Mouse (Mus musculus): Measurements from ENCODE around the gene Hsdl2.

Gene Hsdl2

DNA sequence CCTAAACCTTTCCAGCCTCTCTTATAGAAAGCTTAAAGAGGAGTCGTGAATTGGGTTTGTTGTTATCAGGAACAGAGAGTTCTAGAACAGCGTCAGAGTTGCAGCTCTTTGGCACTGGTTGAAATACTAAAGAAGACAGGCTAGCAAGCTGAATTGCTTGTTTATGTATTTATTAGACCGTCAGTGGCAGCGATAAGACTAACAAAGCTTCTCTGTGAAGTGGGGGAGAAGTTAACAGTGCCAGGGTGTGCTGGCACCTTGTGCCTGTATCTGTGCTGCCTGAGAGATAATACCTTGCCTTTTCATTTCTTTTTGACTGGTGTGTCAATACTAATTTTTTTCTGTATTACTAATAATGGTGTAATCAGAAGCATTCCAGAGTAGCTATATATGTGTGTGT is 46.9 kb downstream of the Hsdl2 start:
- peak; percentile 50 for DNase-seq

DNA sequence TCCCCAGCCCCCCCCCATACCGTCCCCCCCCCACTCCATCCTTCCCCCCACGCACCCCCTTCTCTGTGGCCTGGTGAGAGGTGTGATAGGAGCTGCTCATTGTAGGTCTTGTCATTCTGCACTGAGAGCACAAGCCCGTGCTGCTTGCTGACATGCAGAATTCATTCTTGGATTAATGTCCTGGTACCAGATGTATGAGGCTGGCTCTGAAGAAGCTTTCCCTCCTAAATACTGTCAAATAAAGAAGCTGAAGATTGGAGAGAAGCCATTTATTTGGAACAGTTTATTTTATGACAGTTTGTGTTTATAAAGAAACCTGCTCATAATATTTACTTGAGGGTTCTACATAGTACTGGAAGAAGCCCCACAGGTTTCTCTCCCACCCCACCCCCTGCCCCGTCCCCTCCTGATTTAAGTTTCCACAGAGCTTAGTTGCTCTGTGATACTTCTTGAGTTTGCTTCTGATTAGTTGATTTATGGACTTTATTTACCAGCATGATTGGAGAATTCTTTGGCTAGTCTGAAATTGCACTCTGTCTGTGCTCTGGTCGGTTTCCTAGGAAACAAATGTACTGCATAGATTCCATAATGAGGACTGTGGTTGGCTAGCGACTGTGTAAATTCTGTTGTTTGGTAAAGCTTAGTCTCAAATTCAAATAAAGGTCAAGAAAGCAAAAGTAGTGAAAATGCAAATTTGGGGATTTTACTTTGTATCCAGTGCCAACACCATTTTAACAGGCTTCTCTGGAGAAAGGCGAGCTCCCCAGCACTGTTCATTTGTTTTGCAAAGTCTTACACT is 47.9 kb downstream of the Hsdl2 start:
- DNase-seq: peak; percentile 34

DNA sequence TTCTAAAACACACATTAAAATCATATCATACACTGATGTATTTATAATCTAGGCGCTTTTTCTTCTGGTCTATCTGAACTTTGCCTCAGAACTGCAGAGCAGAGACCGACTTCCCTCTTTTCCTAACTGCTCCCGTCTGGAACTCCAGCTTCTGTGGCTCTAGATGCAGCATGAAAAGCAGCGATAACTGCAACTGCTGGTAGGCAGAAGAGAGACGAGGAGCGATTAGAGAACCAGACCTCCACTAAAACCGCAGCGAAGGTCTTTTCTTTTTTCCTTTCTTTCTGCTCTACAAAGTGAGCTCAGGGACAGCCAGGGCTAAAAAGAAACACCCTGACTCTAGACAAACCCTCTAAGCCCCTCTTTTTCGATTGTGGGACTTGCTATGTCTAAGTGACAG is 48.8 kb downstream of the Hsdl2 start:
- DNase-seq: peak; percentile 9

DNA sequence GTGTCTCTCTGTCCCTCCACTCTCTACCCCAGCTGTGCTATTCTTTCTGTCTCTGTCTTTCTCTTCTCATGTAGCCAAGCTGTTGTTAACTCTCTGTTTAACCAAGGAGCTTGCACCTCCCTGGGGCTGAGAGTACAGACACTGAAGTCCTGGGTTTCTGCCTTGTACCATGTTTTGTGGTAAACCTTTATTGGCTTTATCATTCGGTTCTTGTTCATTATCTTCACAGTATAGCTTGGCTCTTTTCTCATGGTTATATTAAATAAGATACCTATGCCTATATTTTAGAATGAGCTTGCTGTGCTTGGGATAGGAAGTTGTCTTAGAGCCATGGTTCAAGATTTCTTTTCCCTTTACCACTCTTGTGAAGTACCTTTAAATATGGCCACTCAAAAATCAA is 53.2 kb downstream of the Hsdl2 start:
- DNase-seq: peak; percentile 37

DNA sequence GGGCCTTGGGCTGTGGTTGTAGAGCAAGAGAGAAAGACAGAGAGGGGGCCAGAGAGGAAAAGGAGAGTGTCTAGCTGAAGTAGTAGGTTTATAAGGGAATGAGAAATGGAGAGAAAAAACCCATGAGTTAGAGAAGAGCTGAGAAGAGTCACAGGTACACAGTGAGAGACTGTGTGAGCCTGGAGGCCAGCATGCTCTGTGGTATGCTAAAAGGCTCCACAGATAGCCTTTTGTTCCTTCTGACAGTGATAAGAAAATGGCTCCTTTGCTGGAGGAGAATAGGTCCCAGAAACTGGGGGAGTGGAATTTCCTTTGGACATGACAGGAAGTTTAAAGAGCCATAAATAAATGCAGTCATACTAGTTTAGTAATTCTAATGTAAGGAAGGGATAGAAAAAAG is 57.8 kb downstream of the Hsdl2 start:
- DNase-seq: peak; percentile 66

DNA sequence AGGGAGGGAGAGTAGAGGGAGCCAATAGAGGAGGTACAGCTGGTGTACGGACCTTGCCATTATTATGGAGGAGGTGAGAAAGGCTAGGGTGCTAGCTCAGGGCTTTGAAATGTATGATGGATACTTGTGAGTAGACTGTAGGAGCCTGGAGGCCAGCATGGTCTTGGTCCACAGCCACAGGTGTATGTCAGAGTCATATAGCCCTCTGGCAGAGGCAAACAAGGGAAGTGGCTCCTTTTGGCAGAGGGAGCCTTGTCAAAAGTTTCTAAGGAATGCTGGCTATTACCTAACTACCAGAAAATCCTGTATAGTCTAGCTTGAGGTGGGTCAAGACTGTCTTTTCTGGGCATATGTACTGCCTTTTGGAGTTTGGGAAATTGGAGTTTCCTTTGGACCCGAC is 59.4 kb downstream of the Hsdl2 start:
- peak; percentile 73 for DNase-seq

DNA sequence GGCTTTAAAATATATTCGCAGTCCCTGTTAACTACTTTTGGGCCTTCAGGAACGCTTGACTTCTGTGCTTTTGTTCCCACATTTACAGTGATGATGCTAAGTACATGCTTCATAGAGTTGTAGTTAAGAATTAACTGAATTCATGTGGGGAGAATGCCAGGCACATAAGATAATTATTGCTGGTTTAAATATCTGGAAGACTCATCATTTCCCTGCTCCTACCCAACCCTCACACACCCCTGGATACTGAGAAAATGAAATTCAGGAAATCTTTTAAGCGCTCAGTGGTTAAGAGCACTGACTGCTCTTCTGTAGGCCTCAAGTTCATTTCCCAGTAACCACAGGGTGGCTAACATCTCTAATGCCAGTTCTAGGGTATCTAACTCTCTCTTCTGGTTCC is 60.7 kb downstream of the Hsdl2 start:
- peak; percentile 40 for DNase-seq

DNA sequence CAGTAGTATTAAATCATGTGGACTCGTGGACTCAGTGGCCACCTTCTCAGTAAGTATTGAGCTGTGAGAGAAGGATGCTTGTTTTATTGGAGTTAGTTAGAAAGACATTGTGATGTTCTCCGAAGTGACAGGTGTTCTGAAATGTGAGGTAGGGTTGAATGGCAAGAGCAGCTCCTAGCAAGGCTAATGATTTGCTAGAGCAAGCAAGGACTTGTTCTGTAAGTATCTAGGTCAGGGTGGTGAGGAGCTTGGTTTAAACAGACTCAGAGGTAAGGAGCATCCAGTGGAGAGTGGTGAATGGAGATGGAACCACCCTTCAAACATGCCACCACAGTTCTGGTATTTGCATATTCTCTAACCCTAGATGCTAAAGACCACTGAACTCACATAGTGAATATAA is 61.3 kb downstream of the Hsdl2 start:
- DNase-seq: peak; percentile 29

DNA sequence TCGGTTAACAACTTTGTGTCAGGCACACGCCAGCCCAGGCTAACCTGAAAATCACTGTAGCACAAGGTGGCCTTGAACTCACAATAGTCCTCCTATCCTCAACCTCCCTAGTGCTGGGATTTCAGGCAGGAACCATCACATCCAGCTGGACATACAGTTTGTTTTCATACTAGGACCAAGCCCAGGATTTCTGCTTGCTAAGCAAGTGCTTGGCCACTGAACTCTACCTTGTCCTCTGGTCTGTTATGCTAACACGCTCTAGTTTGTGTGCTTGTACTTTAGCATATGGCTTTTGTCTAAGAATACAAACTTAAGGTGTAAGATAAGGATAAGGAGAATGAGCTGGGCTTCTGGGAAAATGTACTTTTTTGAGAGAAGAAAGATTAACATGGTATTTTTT is 63.1 kb downstream of the Hsdl2 start:
- DNase-seq: no peak

DNA sequence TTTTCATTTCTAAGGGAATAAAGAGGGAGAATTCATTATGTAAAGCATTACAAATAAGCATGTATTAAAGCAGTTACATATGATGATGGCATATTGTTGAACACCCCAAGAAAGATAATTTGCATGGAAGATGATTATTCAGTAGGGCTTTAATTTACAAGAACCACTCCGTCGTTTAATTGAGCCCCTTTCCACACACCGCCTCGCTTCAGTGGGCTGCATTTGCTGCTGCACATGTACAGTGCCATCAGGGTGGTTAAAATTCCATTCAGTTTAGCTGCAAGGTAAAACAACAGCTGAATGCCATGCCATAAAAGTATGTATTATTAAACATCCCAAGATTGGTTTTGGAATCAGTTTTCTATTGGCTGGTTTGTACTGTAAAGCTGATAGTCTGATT is 63.6 kb downstream of the Hsdl2 start:
- DNase-seq: peak; percentile 68

DNA sequence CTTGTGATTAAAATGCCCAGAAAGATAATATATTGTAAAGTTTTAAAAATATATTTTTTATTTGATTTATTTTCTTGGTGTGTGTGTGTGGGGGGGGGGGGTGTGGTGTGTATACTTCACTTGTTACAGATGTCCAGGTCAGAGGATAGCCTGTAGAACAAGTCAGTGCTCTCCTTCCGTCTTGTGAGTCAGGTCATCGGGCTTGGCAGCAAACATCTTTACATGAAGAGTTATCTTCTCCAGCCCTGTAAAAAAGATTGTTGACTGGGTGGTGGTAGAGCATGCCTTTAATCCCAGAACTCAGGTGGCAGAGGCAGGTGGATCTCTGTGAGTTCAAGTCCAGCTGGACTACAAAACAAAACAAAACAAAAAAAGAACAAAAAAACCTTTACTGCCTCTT is 64.2 kb downstream of the Hsdl2 start:
- peak; percentile 15 for DNase-seq

DNA sequence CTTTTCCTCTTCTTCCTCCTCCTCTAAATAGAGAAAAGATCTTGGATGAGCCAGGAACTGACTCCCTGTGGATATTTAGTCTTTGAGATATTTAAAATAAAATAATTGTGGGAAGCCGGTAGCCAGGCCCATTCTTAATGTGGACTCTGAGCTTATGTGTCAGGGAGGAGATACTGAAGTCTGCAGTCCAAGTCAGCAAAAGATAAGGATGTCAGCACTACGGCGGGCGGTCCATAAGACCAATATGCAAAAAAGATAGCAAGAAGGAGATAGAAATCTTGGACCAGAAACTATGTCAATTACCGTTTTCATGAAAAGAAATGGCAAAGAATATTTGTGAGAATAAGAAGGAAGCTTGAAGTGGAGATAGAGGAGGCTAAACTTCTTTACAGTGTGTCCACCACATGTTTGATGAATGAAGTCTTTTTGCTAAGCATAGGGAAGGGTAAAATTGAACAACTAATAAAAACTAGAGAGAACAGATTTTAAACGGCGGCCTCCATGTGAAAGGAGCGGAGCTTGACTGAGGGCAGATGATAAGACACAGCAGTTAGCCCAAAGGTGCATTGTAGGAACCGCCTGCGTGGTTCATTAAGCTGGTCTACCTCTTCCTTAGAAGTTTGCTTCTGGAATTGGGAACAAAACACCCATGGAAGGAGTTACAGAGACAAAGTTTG is 64.8 kb downstream of the Hsdl2 start:
- DNase-seq: peak; percentile 18

DNA sequence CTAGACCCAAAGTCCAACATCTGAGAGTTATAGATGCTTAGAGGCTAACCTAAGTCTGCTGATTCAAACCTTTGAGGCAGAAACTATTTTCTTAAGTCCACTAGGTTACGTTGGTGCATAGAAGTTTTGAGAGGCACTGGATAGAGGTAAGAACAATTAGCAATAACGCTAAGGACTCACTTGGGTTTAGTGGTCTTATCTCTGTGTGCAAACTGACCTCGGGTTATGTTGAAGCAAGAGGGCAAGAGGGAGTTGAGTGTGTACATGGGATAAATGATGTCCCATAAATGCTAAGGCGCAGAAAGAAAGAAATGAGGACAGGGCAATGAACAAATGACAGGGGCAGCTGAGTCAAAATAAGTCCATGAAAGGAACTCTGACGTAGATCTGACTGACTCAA is 67.8 kb downstream of the Hsdl2 start:
- DNase-seq: peak; percentile 10

DNA sequence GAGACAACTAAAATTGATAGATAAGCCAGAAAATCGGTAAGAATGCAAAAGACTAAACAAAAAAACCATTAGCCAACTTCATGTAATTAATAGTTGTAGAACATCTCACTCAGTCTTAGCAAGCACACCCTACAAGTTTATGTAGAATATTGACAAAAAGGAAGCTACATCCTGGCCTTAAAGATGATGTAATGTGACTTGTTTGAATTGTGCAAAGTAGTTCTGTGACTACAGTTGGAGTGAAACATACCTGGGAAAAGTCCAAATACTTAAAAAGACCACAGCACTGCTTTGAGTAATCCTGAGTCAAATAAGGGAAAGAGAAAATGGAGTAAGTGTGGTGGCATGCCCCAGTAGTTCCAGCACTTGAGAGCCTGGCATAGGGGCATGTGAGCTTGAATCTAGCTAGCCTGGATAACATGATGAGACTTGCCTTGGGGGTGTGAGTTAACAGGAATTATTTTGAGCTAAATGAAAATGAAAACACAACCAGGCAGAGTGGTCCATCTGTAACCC is 70.9 kb downstream of the Hsdl2 start:
- peak; percentile 42 for DNase-seq

DNA sequence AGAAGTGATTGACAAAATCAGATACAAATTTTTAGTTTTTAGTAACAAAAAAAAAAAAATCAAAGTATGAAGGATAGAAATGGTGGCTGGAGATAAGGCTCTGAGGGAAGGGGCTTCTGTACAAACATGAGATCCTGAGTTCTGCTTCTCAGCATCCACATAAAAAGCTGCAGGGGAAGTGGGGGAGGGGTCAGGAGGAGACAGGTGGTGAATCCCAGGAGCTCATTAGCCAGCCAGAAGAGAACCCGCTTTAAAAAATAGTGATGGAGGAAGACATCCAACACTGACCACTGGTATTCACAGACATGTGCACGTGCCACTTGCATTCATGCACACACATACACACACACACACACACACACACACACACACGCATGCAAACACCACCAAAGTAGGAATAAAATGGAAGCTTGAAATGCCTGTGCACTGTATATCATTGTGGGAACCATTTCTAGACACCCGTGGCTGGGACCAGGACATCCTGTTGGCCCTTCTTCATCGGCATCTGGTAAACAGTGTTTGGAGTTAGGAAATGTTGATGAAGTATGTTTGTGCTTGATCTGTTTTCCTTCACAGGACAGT is 74.8 kb downstream of the Hsdl2 start:
- peak; percentile 62 for DNase-seq

DNA sequence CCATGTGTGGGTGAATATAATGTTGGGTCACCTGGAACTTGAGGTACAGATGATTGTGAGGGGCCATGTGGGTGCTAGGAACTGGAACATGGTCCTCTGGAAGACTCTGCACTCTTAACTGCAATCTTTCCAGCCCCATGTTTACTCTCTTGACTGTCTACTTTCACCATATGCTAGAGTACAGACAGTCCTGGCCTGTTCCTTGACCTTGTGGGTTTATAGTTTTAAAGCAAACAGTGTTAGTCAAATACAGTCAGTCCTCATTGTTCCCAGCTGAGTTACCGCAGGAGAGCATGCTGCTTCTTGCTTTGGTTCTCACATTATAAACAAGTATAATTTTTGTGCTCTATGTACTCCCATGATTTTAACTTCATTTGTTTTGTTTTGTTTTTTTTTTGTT is 80.8 kb downstream of the Hsdl2 start:
- peak; percentile 35 for DNase-seq

DNA sequence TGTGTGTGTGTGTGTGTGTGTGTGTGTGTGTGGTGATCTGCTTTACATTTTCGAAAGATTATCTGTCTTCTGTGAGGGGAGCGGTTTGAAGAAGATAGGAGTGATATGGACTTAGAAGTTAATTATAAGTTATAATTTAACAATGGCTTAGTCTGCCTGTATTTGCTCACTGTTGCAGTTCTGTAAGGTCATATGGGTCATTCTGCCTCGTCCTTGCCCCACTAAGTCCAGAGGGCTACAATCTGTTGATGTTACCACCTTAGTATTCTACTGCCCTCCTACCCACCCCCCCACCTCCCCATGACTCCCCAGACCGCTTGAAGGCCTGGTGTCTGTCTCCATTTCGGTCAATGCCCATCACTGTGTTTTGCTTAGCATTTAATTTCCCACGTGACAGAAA is 82.1 kb downstream of the Hsdl2 start:
- no peak for DNase-seq

DNA sequence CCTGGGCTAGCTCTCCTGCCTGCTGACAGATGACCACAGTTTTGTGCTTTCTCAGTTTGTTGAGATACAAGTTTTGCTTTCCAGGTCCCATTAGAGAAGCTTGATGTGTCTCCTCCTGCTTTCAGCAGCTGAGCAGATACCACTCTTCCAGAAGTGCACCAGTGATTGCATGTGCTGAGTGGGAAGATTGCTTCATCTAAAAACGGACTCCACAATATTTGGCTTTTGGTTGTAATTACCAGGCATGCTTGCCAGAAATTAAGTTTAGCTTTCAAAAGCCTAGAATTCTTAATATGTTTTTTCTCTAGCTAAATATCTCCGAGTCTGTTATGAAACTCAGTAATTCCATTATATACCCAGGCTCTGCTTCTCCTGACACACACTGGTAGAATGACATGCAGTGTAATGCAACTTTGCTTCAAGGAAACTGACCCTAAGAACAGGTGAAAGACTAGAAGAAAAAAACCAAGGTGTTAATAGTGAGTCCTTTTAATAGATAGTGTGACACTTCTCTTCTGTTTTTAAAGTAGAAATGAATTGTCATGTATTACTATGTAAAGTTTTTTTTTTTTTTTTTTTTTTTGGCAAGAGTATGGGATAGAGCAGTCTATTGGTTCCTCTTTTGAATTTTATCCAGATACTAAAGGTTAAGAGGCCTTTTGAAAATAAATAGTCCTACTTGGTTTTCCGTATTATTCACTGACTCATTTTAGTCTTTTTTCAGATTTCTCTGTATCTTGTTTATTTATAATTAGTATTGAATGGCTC is 85.4 kb downstream of the Hsdl2 start:
- no peak for DNase-seq

DNA sequence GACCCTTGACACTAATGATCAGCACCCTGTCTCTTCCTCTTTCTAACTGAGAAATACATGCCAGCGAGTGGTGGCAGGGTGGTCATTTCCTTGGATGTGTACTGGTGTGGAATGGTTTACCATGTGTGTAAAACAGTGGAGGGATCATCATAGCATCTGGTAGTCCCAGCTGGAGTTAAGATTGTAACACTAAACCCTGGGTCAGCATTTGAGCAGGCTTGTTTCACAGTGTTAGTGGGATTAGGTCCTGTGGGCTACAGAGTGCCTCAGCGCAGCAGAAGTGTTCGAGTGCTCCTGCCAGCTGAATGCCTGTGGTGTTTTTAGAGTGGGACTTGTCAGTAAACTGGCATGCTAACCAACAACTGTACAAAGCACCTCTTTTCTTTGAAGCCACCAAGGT is 86.7 kb downstream of the Hsdl2 start:
- no peak for DNase-seq
